Mouse (Mus musculus) C2C12 (cell line): ENCODE results near the gene Mrnip.

Experiments
- CEBPB ChIP-seq: IDR thresholded peaks from one replicate; pipeline ENCODE4 v1.6.1; 2011; ENCODE audit warnings: low read depth, mild to moderate bottlenecking, control low read depth, moderate library complexity
- CTCF ChIP-seq: IDR thresholded peaks from one replicate; pipeline ENCODE4 v1.5.1; 2011; ENCODE audit not compliant: control insufficient read depth, insufficient read depth, insufficient read length
- FOSL1 ChIP-seq: IDR thresholded peaks from one replicate; pipeline ENCODE4 v1.8.0; 2011; ENCODE audit warnings: mild to moderate bottlenecking, low read length; ENCODE audit not compliant: poor library complexity, insufficient read depth, severe bottlenecking
- MAX ChIP-seq: IDR thresholded peaks from one replicate; pipeline ENCODE4 v1.6.1; 2011; ENCODE audit warnings: mild to moderate bottlenecking, control low read depth
- MYOD1 ChIP-seq: IDR thresholded peaks from one replicate; pipeline ENCODE4 v1.6.1; 2011; ENCODE audit warnings: low read depth; ENCODE audit not compliant: control insufficient read depth, insufficient read length
- MYOG ChIP-seq: IDR thresholded peaks from one replicate; pipeline ENCODE4 v1.6.1; 2011; ENCODE audit not compliant: control insufficient read depth, insufficient read length; ENCODE audit errors: extremely low read depth

DNA sequence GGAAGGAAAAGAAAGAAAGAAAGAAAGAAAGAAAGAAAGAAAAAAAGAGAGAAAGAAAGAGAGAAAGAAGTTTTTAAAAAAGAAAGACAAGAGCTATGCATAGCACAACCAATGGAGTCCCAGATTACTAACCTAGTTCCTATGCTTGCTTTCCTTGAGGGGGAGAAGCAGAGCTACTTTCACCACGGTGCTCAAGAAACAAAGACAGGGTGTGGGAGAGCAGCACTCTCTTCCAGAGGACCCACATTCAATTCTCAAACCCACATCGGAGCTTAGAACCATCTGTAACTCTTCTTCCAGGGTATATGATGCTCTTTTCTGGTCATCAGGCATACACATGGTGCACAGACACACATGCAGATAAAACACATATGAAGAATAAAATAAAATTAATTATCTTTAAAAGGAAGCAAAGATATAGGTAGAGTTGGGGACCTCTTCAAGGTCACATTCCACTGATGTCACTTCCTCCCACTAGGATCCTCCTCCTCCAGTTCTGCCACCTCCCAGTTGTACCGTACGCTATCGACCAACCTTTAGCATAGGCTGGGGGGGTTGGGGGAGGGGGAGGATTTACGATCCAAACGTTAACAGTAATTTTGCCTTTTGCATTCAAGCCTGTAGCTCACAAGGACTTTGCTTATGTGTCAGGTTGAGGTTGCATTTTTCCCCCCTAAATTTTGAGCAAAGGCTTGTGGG is 74.4 kb downstream of the Mrnip start:
- no peak for TF ChIP-seq CTCF
- TF ChIP-seq MAX = no peak
- no peak for TF ChIP-seq MYOG
- no peak for TF ChIP-seq FOSL1
- no peak for TF ChIP-seq MYOD1
- no peak for TF ChIP-seq CEBPB
